Mouse (Mus musculus): ENCODE measurements around the gene Zbtb20. TPM values are rescaled to one million over a fixed set of nuclear protein-coding genes. Genes with fewer than 3 reads are reported as not detected.

The Zbtb20 gene
- polyA plus RNA-seq, 1 experiment, result 4.0 TPM

DNA sequence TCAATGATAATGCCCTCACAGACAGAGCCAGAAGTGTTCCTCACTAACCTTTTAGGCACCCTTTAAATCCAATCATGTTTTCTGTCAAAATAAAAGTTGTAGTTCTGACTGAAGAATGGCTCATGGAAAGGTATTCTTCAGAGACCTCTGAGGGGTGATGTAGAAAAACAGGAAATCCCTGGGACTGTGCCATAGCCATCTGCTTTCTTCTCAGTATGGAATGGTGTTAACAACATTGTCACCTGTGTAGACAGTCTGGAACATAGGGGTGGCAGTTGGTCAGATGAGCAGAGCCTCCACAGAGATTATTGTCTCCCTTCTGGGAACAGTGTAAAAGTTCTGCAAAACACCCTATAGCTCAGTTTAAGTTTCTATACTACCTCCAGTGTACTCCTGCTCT lies 732.4 kb downstream of the Zbtb20 start:
- Histone ChIP-seq H3K27me3 (ENCODE audit: control insufficient read depth, insufficient read depth, insufficient read length) (no peaks in the 10 kb centered on the region), H3K36me3 (ENCODE audit: control insufficient read depth, insufficient read depth) (peaks cover 18% of the 10 kb centered on the region), H3K79me2 (ENCODE audit: control insufficient read depth, insufficient read depth) (no peaks in the 10 kb centered on the region), H3K79me3 (ENCODE audit: low read depth) (no peaks in the 10 kb centered on the region), H3K4me3 (ENCODE audit: insufficient read depth, poor library complexity, severe bottlenecking) (no peak overlapping the region), H3ac (ENCODE audit: control insufficient read depth, insufficient read length, low read depth) (no peak overlapping the region)
- TF ChIP-seq MAX (IDR thresholded peaks at IDR 0.05), result no peak
- no peak for TF ChIP-seq MYOD1 (IDR thresholded peaks at IDR 0.05; ENCODE audit: control insufficient read depth, insufficient read length, low read depth)
- no peak for TF ChIP-seq FOSL1 (IDR thresholded peaks at IDR 0.05; ENCODE audit: insufficient read depth, low read length, poor library complexity, severe bottlenecking)
- TF ChIP-seq CTCF (IDR thresholded peaks at IDR 0.05; ENCODE audit: control insufficient read depth, insufficient read depth, insufficient read length), result no peak
- TF ChIP-seq MYOG (IDR thresholded peaks at IDR 0.05; ENCODE audit: control insufficient read depth, extremely low read depth, insufficient read length), result no peak

DNA sequence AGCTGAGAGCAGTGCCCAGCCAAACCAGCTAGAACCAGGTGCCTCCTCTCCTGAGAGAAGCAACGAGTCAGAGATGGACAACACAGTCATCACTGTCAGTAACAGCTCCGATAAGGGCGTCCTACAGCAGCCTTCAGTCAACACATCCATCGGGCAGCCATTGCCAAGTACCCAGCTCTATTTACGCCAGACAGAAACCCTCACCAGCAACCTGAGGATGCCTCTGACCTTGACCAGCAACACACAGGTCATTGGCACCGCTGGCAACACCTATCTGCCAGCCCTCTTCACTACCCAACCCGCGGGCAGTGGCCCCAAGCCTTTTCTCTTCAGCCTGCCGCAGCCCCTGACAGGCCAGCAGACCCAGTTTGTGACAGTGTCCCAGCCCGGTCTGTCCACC lies 734.7 kb downstream of the Zbtb20 start:
- H3ac ChIP-seq (ENCODE audit: control insufficient read depth, insufficient read length, low read depth), result no peak overlapping the region
- peaks cover 18% of the 10 kb centered on the region for H3K36me3 ChIP-seq (ENCODE audit: control insufficient read depth, insufficient read depth)
- no peak overlapping the region for H3K4me3 ChIP-seq (ENCODE audit: insufficient read depth, poor library complexity, severe bottlenecking)
- H3K79me3 ChIP-seq (ENCODE audit: low read depth), result no peaks in the 10 kb centered on the region
- no peaks in the 10 kb centered on the region for H3K79me2 ChIP-seq (ENCODE audit: control insufficient read depth, insufficient read depth)
- TF ChIP-seq USF1 (IDR thresholded peaks at IDR 0.05; ENCODE audit: low read depth) (no peak), MYOD1 (IDR thresholded peaks at IDR 0.05; ENCODE audit: control insufficient read depth, insufficient read length, low read depth) (no peak), CEBPB (IDR thresholded peaks at IDR 0.05; ENCODE audit: low read depth) (no peak), MAX (IDR thresholded peaks at IDR 0.05) (no peak), FOSL1 (IDR thresholded peaks at IDR 0.05; ENCODE audit: insufficient read depth, low read length, poor library complexity, severe bottlenecking) (no peak), CTCF (IDR thresholded peaks at IDR 0.05; ENCODE audit: control insufficient read depth, insufficient read depth, insufficient read length) (no peak), MYOG (IDR thresholded peaks at IDR 0.05; ENCODE audit: control insufficient read depth, extremely low read depth, insufficient read length) (no peak)
- no peaks in the 10 kb centered on the region for H3K27me3 ChIP-seq (ENCODE audit: control insufficient read depth, insufficient read depth, insufficient read length)

DNA sequence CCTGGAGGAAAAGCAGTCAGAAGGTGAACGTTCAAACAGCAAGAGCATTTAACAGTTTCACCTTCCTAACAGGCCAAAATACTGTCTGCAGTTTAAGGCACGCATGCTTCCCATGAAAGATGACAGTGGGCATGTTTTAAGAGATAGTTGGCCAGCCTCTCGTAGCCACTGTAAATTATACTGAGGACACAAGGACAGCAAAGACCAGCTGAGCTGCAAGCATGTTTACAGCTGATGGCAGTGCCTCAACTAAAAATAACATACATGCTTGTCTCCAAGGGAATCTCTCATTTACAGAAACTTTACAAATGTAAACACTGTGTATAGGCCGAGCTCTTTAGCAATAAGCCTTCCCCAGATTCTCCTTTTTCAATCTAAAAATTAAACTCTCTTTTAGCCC lies 740.7 kb downstream of the Zbtb20 start:
- TF ChIP-seq MAX (IDR thresholded peaks at IDR 0.05), result no peak
- TF ChIP-seq MYOG (IDR thresholded peaks at IDR 0.05; ENCODE audit: control insufficient read depth, extremely low read depth, insufficient read length), result no peak
- TF ChIP-seq CTCF (IDR thresholded peaks at IDR 0.05; ENCODE audit: control insufficient read depth, insufficient read depth, insufficient read length), result no peak
- TF ChIP-seq CEBPB (IDR thresholded peaks at IDR 0.05; ENCODE audit: low read depth), result no peak
- no peak for TF ChIP-seq FOSL1 (IDR thresholded peaks at IDR 0.05; ENCODE audit: insufficient read depth, low read length, poor library complexity, severe bottlenecking)
- no peak for TF ChIP-seq MYOD1 (IDR thresholded peaks at IDR 0.05; ENCODE audit: control insufficient read depth, insufficient read length, low read depth)
- TF ChIP-seq USF1 (IDR thresholded peaks at IDR 0.05; ENCODE audit: low read depth), result no peak
- Histone ChIP-seq H3K4me3 (ENCODE audit: insufficient read depth, poor library complexity, severe bottlenecking) (no peak overlapping the region), H3ac (ENCODE audit: control insufficient read depth, insufficient read length, low read depth) (no peak overlapping the region), H3K27me3 (ENCODE audit: control insufficient read depth, insufficient read depth, insufficient read length) (no peaks in the 10 kb centered on the region), H3K36me3 (ENCODE audit: control insufficient read depth, insufficient read depth) (peaks cover 22% of the 10 kb centered on the region), H3K79me3 (ENCODE audit: low read depth) (no peaks in the 10 kb centered on the region), H3K79me2 (ENCODE audit: control insufficient read depth, insufficient read depth) (no peaks in the 10 kb centered on the region)

DNA sequence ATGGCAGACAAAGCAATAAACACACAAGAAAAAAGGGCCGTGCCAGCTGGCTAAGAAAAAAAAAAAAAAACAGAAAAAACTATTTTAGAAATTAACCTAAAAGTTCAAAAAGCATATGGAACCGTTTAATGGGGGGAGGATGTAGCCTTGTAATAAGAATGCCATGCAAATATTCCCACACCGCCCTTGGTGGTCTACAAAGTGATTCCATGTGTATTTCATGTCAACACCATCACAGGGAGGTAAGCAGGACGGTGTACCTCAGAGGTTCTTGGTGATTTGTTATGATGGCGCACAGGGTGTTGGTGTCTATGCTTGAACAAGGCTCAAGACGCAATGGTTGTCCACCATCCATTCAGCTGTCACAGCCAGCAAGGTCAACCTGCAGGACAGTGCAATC lies 741.7 kb downstream of the Zbtb20 start:
- Histone ChIP-seq H3K4me3 (ENCODE audit: insufficient read depth, poor library complexity, severe bottlenecking) (no peak overlapping the region), H3K79me2 (ENCODE audit: control insufficient read depth, insufficient read depth) (no peaks in the 10 kb centered on the region), H3ac (ENCODE audit: control insufficient read depth, insufficient read length, low read depth) (no peak overlapping the region), H3K27me3 (ENCODE audit: control insufficient read depth, insufficient read depth, insufficient read length) (no peaks in the 10 kb centered on the region), H3K36me3 (ENCODE audit: control insufficient read depth, insufficient read depth) (peaks cover 16% of the 10 kb centered on the region), H3K79me3 (ENCODE audit: low read depth) (no peaks in the 10 kb centered on the region)
- no peak for TF ChIP-seq CTCF (IDR thresholded peaks at IDR 0.05; ENCODE audit: control insufficient read depth, insufficient read depth, insufficient read length)
- TF ChIP-seq MYOD1 (IDR thresholded peaks at IDR 0.05; ENCODE audit: control insufficient read depth, insufficient read length, low read depth), result no peak
- TF ChIP-seq USF1 (IDR thresholded peaks at IDR 0.05; ENCODE audit: low read depth), result no peak
- no peak for TF ChIP-seq CEBPB (IDR thresholded peaks at IDR 0.05; ENCODE audit: low read depth)
- TF ChIP-seq MAX (IDR thresholded peaks at IDR 0.05), result no peak
- no peak for TF ChIP-seq FOSL1 (IDR thresholded peaks at IDR 0.05; ENCODE audit: insufficient read depth, low read length, poor library complexity, severe bottlenecking)
- TF ChIP-seq MYOG (IDR thresholded peaks at IDR 0.05; ENCODE audit: control insufficient read depth, extremely low read depth, insufficient read length), result no peak

GRCm38 (mm10) chr16:43618286-43618685 lies 742.6 kb downstream of the Zbtb20 start:
- Histone ChIP-seq H3K27me3 (ENCODE audit: control insufficient read depth, insufficient read depth, insufficient read length) (no peaks in the 10 kb centered on the region), H3K79me3 (ENCODE audit: low read depth) (no peaks in the 10 kb centered on the region), H3K79me2 (ENCODE audit: control insufficient read depth, insufficient read depth) (no peaks in the 10 kb centered on the region), H3ac (ENCODE audit: control insufficient read depth, insufficient read length, low read depth) (no peak overlapping the region), H3K4me3 (ENCODE audit: insufficient read depth, poor library complexity, severe bottlenecking) (no peak overlapping the region), H3K36me3 (ENCODE audit: control insufficient read depth, insufficient read depth) (peaks cover 13% of the 10 kb centered on the region)
- TF ChIP-seq MYOD1 (IDR thresholded peaks at IDR 0.05; ENCODE audit: control insufficient read depth, insufficient read length, low read depth), result no peak
- no peak for TF ChIP-seq FOSL1 (IDR thresholded peaks at IDR 0.05; ENCODE audit: insufficient read depth, low read length, poor library complexity, severe bottlenecking)
- no peak for TF ChIP-seq CTCF (IDR thresholded peaks at IDR 0.05; ENCODE audit: control insufficient read depth, insufficient read depth, insufficient read length)
- TF ChIP-seq CEBPB (IDR thresholded peaks at IDR 0.05; ENCODE audit: low read depth), result no peak
- TF ChIP-seq USF1 (IDR thresholded peaks at IDR 0.05; ENCODE audit: low read depth), result no peak
- TF ChIP-seq MAX (IDR thresholded peaks at IDR 0.05), result no peak
- no peak for TF ChIP-seq MYOG (IDR thresholded peaks at IDR 0.05; ENCODE audit: control insufficient read depth, extremely low read depth, insufficient read length)

GRCm38 (mm10) chr16:43619277-43619676 lies 743.6 kb downstream of the Zbtb20 start:
- H3K79me3 ChIP-seq (ENCODE audit: low read depth), result no peaks in the 10 kb centered on the region
- TF ChIP-seq MYOG (IDR thresholded peaks at IDR 0.05; ENCODE audit: control insufficient read depth, extremely low read depth, insufficient read length) (no peak), FOSL1 (IDR thresholded peaks at IDR 0.05; ENCODE audit: insufficient read depth, low read length, poor library complexity, severe bottlenecking) (no peak)
- no peak overlapping the region for H3K4me3 ChIP-seq (ENCODE audit: insufficient read depth, poor library complexity, severe bottlenecking)

More at GRCm38 (mm10) chr16:43619277-43619676, 743.6 kb downstream of the Zbtb20 start:
- H3ac ChIP-seq (ENCODE audit: control insufficient read depth, insufficient read length, low read depth), result no peak overlapping the region
- H3K36me3 ChIP-seq (ENCODE audit: control insufficient read depth, insufficient read depth), result peaks cover 13% of the 10 kb centered on the region
- no peaks in the 10 kb centered on the region for H3K79me2 ChIP-seq (ENCODE audit: control insufficient read depth, insufficient read depth)
- H3K27me3 ChIP-seq (ENCODE audit: control insufficient read depth, insufficient read depth, insufficient read length), result no peaks in the 10 kb centered on the region

All from C2C12 (cell line).